Mouse (Mus musculus) neutrophil, adult 65 days (primary cell): Measurements from ENCODE around the gene Spred1. TPM values are rescaled to one million over a fixed set of nuclear protein-coding genes. Genes with fewer than 3 reads are reported as not detected.

ENCODE experiments used
- total RNA-seq: library from RNA; stranded (reverse); gene quantifications from 2 replicates; pipeline ENCODE4 v1.2.4, GENCODE M21; 2023

Gene Spred1
- 4.1 and 5.7 TPM in 2 replicates for total RNA-seq

DNA sequence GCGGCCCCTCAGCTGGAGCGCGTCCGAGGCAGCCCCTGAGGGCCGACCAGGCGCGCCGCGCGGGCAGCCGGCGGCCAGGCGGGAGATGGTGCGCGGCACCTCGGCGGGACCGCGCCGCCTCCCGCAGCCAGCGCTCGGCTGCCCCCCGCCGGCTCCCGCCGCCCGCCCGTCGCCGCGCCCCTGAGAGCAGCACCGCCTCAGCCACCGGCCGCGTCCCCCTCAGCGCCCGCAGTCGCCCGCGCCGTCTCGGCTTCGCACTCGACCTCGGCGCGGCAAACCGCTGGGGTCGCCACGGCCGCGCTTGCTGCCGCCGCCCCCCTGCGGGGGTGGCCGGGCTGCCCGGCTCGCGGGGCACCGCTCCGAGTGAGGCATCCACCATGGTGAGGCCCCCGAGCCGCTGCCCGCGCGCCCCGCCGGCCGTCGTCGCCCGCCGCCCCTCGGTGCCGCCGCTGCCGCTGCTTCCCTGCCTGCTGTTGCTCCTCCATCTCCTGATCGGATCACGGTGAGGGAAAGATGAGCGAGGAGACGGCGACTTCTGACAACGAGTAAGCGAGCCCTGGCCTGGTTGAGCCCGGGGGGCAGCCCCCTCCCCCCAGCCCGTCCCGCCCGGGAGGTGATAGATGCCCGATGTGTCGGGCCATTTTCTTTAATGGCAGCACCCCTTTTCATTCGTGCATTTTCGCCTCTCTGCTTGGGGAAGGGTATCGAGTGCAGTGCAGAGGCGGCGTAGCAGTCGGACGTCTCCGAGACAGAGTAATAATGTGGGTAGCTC, at the start of gene Spred1:
Gene Spred1, plus strand, starts transcription at position 163 of the 772 bp plus-strand sequence.

Other genes starting within 250 kb of the Spred1 start
- not detected in 2 replicates for gene Tmco5, start 242.7 kb upstream of the Spred1 start, total RNA-seq
- 17.5 and 22.4 TPM in 2 replicates for gene Fam98b, start 128.4 kb downstream of the Spred1 start, total RNA-seq
- gene Rasgrp1, start 221.6 kb downstream of the Spred1 start, total RNA-seq, result 0.57 and 2.2 TPM in 2 replicates